Mouse (Mus musculus): Measurements from ENCODE around the gene Lgals3bp.

DNA sequence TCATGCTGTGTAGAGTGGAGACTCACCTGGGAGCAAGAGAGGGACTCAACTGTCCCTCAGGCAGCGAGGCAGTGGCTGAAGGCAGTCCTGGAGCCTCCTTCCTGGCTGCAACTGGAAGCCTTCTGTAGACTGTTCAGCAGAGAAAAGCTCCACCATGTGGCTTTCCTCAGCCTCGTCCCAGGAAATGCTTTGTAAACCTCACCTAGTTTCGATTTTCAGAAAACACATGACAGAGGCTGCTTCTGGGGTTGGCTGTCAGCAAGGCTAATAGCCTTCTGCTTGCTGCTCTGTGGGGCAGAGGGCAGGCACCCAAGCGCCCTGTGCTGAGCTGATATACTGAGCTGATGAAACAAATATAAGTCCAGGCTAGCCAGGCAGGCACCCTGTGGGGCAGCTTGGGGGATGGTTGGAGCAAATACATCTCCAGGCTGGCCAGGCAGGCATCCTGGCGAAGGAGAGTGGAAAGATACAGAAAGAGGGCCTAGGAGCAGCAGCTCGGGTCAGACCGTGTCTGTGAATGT lies at the start of gene Lgals3bp:
- no peak for TF ChIP-seq EP300 (IDR thresholded peaks at IDR 0.05; ENCODE audit: insufficient read depth, low read depth, low read length)
- no peak for TF ChIP-seq CTCF (IDR thresholded peaks at IDR 0.05; ENCODE audit: low read depth, low read length)

Data from ES-Bruce4 (cell line).